Mouse (Mus musculus) large intestine, adult 2 months (tissue): ENCODE results near the gene 2310034C09Rik. TPM values are rescaled to one million over a fixed set of nuclear protein-coding genes. Genes with fewer than 3 reads are reported as not detected.
"Not testable (repeated sequence)": the region's sequence is repeated elsewhere in the genome, so short reads cannot be mapped to it uniquely, and the experiment has no call there.

Experiments used
- DNase-seq: peaks from one replicate; pipeline ENCODE4 v3.0.0-alpha.2; 2012; ENCODE audit warnings: low read depth, low spot score
- WGBS: fragments of 180-500 bp; shearing (Covaris S2); methylation state at CpG from one replicate; pipeline ENCODE4 v1.1.7; 2018; 5-methylcytosine and 5-hydroxymethylcytosine counted together
- polyA plus RNA-seq: library from polyadenylated mRNA; depleted of rRNA; stranded (reverse); fragments of >200 nt; gene quantifications from 2 replicates; pipeline ENCODE4 v1.2.3, GENCODE M21; 2012; rRNA removed

The 2310034C09Rik gene
- polyA plus RNA-seq = not detected in 2 replicates

- WGBS = 80% methylated on average over 3 of the region's 3 CpGs
These were observed at the start of gene 2310034C09Rik for GRCm38 (mm10) chr16:88758547-88758946. 2310034C09Rik (plus strand) TSS chr16:88758847.

DNA sequence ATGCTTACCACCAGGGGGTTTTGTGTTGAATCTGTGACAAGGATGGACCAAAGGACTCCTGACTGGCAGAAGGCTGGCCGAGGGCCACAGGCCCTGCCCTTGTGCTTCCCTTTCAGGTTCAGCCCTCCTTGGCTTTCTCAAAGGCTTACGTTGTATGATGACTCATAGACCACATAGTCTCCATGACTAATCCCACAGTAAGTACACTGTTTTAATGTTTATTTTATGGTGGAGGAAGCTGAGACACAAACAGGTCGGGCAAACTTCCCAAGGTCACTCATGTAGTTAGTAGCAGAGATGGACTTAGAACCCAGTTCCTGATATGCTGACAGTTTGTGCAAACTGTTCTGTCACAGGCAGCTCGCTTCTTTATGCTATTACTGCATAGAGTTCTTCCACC lies 47.9 kb upstream of the 2310034C09Rik start:
- peak; percentile 88 for DNase-seq
- 16% methylated on average over 4 of the region's 4 CpGs for WGBS

More at GRCm38 (mm10) chr16:88758547-88758946, at the start of gene 2310034C09Rik:
- DNase-seq = not testable (repeated sequence)

- WGBS = 46% methylated on average over 6 of the region's 6 CpGs
These were observed 47.4 kb upstream of the 2310034C09Rik start for GRCm38 (mm10) chr16:88711245-88711644.

GRCm38 (mm10) chr16:88716549-88716948 lies 42.1 kb upstream of the 2310034C09Rik start:
- no peak for DNase-seq

More at GRCm38 (mm10) chr16:88711245-88711644, 47.4 kb upstream of the 2310034C09Rik start:
- DNase-seq = no peak

DNA sequence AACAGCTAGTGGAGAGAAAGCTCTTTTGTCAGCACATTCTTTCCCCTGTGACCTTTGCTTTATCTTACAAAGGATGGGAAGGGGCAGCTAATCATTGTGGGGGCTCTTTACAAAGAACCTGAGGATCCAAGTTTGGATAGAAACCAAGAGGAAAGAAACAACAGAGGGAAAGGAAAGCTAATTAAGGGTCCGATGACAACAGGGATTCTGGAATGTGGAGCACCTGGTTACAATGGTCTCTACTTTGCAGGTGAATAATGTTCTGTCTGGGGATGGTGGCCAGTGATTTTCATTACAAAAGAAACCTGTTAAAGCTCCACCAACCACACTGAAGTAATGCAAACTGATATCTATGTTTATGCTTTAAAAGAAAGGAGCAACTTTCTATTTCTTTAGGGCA lies 38.6 kb upstream of the 2310034C09Rik start:
- DNase-seq = no peak
- 59% methylated on average over 1 of the region's 1 CpGs for WGBS

GRCm38 (mm10) chr16:88728812-88729275 lies 29.8 kb upstream of the 2310034C09Rik start, which contains the start of gene Krtap13-1:
Krtap13-1 (plus strand) TSS chr16:88728862.
- DNase-seq = no peak
- WGBS = 84% methylated on average over 4 of the region's 4 CpGs

DNA sequence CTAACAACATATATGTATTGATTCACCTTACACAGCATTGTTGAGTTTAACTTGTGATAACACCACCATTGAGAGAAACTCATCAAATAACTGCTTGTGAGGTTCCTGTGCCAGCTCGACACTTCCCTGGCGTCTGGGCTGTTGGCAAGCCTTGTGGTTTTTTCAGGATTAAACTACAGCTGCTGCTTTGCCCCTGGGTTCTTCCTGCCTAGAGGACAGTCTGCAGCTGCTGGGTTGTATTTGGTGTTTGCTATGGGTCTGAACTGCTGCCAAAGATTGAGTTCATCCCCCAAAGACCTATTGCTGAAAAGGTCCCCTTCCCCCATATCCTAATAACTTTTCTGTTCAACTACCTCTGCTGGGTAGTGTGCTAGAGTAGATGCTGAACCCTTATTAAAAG lies 23.3 kb upstream of the 2310034C09Rik start:
- WGBS = 7% methylated on average over 2 of the region's 2 CpGs
- DNase-seq = no peak

GRCm38 (mm10) chr16:88744750-88745340 lies 13.8 kb upstream of the 2310034C09Rik start:
- DNase-seq = no peak
- WGBS = 79% methylated on average over 4 of the region's 4 CpGs

DNA sequence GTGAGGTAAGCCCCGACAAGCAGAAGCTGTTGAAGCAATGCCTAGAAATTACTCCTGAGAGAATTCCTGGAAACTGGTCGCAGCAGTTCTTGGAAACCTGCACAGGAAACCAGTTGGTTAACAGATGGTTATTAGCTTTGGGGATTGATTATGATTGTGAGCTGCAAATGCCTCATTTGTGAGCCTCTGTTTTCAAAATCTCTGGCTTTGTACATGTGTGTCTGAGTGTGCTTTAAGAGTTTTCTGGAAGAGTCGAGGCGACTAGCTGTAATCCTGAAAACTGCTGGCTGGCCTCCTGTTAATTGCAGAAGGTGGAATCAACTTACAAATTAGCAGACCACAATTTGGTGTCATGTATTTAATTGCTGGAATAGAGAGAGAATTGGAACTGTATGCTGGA lies 10.7 kb upstream of the 2310034C09Rik start:
- DNase-seq = no peak
- WGBS = 56% methylated on average over 4 of the region's 4 CpGs

DNA sequence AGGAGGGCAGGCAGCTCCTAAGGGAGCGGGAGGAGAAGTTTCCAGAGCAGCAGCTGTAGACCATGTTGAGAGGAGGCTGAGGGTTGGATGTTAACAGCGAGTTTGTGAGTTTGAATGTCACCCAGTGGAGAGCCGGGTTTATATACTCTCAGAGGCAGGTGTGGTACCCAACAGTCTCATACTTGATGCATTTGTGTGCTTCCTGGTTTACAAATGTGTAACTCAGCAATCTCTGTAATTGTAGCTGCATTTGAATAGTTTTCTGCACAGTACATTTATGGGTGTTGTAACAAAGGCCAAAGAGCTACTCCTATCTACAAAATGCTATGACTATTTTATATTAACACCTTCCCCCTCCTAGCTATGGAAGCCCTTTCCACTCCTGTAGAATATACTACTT lies 7.1 kb upstream of the 2310034C09Rik start, which contains the start of gene Krtap13:
TSS of gene Krtap13 (minus strand) at position 101 of the 400 bp plus-strand sequence.
- DNase-seq = not testable (repeated sequence)
- WGBS = 43% methylated on average over 3 of the region's 3 CpGs

DNA sequence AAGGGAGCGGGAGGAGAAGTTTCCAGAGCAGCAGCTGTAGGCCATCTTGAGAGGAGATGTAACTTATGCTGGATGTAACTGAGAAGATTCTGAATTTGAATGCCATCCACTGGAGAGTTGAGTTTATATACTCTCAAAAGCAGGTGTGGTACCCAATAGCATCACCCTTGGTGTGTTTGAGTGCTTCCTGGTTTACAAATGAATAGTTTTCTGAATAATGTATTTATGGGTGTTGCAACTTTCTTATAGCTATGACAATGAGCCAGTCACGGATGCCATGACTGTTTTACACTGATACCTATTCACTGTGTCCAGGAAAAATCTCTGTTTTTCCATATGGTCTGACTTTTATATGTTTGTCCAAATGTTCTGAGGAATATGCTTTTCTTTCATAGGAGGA lies 15.5 kb downstream of the 2310034C09Rik start, which contains the start of gene 2310057N15Rik:
TSS of gene 2310057N15Rik (minus strand) at position 101 of the 400 bp plus-strand sequence.
- 85% methylated on average over 2 of the region's 2 CpGs for WGBS
- DNase-seq = no peak

- WGBS = 85% methylated on average over 6 of the region's 6 CpGs
These were observed 18.9 kb downstream of the 2310034C09Rik start, which contains the start of gene Gm5965 for GRCm38 (mm10) chr16:88777596-88777995. Gm5965 (plus strand) TSS chr16:88777896.

GRCm38 (mm10) chr16:88786786-88787185 lies 28.1 kb downstream of the 2310034C09Rik start:
- no peak for DNase-seq
- 67% methylated on average over 2 of the region's 2 CpGs for WGBS

More at GRCm38 (mm10) chr16:88777596-88777995, 18.9 kb downstream of the 2310034C09Rik start, which contains the start of gene Gm5965:
- DNase-seq = no peak

Other genes with a start within 250 kb of the 2310034C09Rik start
- gene Cldn8, start 195.7 kb upstream of the 2310034C09Rik start, polyA plus RNA-seq = 0.91 and 2.0 TPM in 2 replicates
- not detected in 2 replicates for gene Krtap24-1, start 146.6 kb upstream of the 2310034C09Rik start, polyA plus RNA-seq
- gene 2310079G19Rik, start 131.2 kb upstream of the 2310034C09Rik start, polyA plus RNA-seq = not detected in 2 replicates
- not detected in 2 replicates for gene Krtap26-1, start 111.1 kb upstream of the 2310034C09Rik start, polyA plus RNA-seq
- not detected in 2 replicates for gene Krtap27-1, start 87.2 kb upstream of the 2310034C09Rik start, polyA plus RNA-seq
- not detected in 2 replicates for gene 2310061N02Rik, start 50.9 kb upstream of the 2310034C09Rik start, polyA plus RNA-seq
- gene Krtap13-1, start 30.0 kb upstream of the 2310034C09Rik start, polyA plus RNA-seq = not detected in 2 replicates
- not detected in 2 replicates for gene Krtap13, start 7.2 kb upstream of the 2310034C09Rik start, polyA plus RNA-seq
- gene 2310057N15Rik, start 15.4 kb downstream of the 2310034C09Rik start, polyA plus RNA-seq = not detected in 2 replicates
- gene Gm5965, start 19.0 kb downstream of the 2310034C09Rik start, polyA plus RNA-seq = not detected in 2 replicates
- gene Gm20741, start 53.4 kb downstream of the 2310034C09Rik start, polyA plus RNA-seq = not detected in 2 replicates
- gene Krtap15, start 61.4 kb downstream of the 2310034C09Rik start, polyA plus RNA-seq = not detected in 2 replicates
- gene Krtap14, start 67.3 kb downstream of the 2310034C09Rik start, polyA plus RNA-seq = not detected in 2 replicates
- not detected in 2 replicates for gene Krtap19-1, start 110.6 kb downstream of the 2310034C09Rik start, polyA plus RNA-seq
- gene Krtap19-2, start 115.4 kb downstream of the 2310034C09Rik start, polyA plus RNA-seq = not detected in 2 replicates
- gene Krtap19-3, start 119.2 kb downstream of the 2310034C09Rik start, polyA plus RNA-seq = not detected in 2 replicates
- not detected in 2 replicates for gene Krtap19-4, start 126.2 kb downstream of the 2310034C09Rik start, polyA plus RNA-seq
- not detected in 2 replicates for gene Krtap19-5, start 137.6 kb downstream of the 2310034C09Rik start, polyA plus RNA-seq
- not detected in 2 replicates for gene Krtap19-9b, start 173.4 kb downstream of the 2310034C09Rik start, polyA plus RNA-seq
- gene Krtap16-3, start 204.0 kb downstream of the 2310034C09Rik start, polyA plus RNA-seq = not detected in 2 replicates